Mouse (Mus musculus): ENCODE data around the gene Med9. TPM values are rescaled to one million over a fixed set of nuclear protein-coding genes. Genes with fewer than 3 reads are reported as not detected.
A peak's percentile ranks its signal among the peaks of the same experiment; 100 is the strongest.

Med9 gene
- total RNA-seq (2014; rRNA removed) (27.9 and 31.6 TPM in 2 replicates), polyA plus RNA-seq (2015; fragmentation: Nextera tagmentation; extraction: Ambion mirVana) (32.4 and 36.0 TPM in 2 replicates)

DNA sequence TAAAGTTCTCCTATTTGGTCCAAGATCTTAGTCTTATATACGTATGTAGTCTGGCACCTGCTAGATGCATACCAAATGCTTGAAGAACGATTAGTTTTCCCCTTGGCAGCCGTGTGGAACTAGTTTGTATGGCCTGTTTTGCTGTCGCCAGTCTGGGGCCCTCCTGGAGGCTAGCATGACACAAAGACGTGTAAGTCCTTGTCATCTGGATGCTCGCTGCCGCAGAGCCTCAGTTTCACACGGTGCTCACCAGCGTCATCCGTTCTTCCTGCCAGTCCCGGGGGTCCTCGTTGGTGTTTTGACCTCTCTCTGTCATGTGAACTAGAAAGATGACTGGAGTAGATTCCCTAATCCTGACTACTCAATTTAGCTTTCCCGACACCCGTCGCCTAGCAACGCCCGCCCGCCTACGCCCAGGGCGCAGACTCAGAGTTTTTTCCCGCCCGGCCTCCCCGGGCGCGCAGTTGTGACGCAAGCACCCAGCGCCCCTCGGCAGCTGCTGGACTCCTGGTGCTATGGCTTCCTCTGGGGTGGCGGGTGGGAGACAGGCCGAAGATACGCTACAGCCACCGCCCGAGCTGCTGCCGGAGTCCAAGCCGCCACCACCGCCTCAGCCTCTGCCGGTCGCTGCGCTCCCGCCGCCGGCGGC is at the start of gene Med9:
TSS of gene Med9 (plus strand) at position 455 of the 649 bp plus-strand sequence.
- DNase-seq = peak; percentile 98
- peak; percentile 99 for ATAC-seq
- Histone ChIP-seq H3K4me2 (ENCODE audit: low read depth) (peak within 1 kb of the TSS; percentile 83), H3K27ac (ENCODE audit: low read depth, low read length) (peak within 1 kb of the TSS; percentile 85), H3K4me3 (ENCODE audit: low read depth, low read length) (peak within 1 kb of the TSS; percentile 95), H3K9me3 (ENCODE audit: low read length) (no peaks in the 10 kb centered on the region), H3K4me1 (ENCODE audit: insufficient read depth) (peaks cover 9% of the 10 kb centered on the region; the same call in 1 of the 2 replicates), H3K9ac (peak within 1 kb of the TSS; percentile 98), H3K36me3 (ENCODE audit: insufficient read depth) (no peaks in the 10 kb centered on the region; the same call in 1 of the 2 replicates), H3K27me3 (ENCODE audit: insufficient read depth, low read length) (no peaks in the 10 kb centered on the region)
- 0 out of 2 replicates have a peak, but pooled peaks have one; percentile 8 for TF ChIP-seq CTCF (IDR thresholded peaks at IDR 0.05; ENCODE audit: low read depth)
- under 1% methylated on average over 43 of the region's 43 CpGs for WGBS

DNA sequence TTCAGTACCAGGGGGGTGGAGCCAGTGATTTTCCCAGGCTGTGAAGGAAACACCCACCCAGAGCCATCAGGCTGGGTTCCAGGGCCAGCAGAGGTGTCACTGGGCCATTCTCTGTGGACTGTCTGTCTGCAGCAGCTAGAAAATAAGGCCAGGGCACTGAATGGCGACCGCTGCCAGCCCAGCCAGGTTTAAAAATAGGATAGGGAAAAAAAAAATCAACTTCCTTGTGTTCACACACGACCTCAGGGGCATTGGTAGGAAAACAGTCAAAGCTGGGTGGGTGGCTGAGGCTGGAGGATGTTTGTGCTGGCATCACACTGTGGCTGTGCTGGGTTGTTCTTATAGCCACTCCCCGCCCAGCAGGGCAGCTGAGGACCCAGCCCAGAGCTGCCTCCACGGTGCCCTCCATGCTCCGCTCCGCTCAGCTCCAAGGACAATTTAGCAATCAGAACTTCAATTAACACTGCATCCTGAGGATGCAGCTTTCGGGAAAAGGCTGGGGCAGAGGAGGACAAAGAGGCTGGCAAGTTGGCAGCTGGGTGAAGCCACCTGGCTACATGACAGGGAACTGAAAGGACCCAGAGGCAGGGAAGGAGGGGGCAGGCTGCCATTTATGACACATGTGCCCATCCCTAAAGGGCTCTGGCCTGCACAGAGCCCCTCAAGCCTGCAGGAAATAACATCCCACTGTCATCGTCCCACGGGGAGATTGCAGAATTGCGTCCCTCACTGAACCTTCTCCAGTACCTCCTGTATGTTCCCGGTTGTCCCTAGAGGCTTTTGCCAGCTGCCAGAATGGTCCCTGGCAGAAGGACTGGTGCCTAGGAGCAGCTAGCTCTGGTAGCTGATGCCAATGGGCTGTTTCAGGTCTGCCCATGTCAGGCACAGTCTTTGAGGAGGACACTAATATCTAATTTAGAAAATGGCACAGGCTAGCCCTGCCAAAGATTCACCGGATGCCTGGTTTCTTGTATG is 48.0 kb upstream of the Med9 start:
- no peak overlapping the region for H3K9ac ChIP-seq
- H3K27me3 ChIP-seq (ENCODE audit: insufficient read depth, low read length) = no peaks in the 10 kb centered on the region
- TF ChIP-seq CTCF (IDR thresholded peaks at IDR 0.05; ENCODE audit: low read depth) = no peak
- H3K9me3 ChIP-seq (ENCODE audit: low read length) = no peaks in the 10 kb centered on the region
- no peak for DNase-seq
- no peaks in the 10 kb centered on the region for H3K36me3 ChIP-seq (ENCODE audit: insufficient read depth)
- no peaks in the 10 kb centered on the region for H3K4me1 ChIP-seq (ENCODE audit: insufficient read depth)
- H3K4me2 ChIP-seq (ENCODE audit: low read depth) = no peak overlapping the region
- peak; percentile 61 for ATAC-seq
- H3K27ac ChIP-seq (ENCODE audit: low read depth, low read length) = 0 out of 2 replicates have a peak overlapping the region, but pooled peaks have one; percentile 0
- no peak overlapping the region for H3K4me3 ChIP-seq (ENCODE audit: low read depth, low read length)
- 48% methylated on average over 13 of the region's 13 CpGs for whole genome bisulfite sequencing

- Histone ChIP-seq H3K9me3 (ENCODE audit: low read length) (no peaks in the 10 kb centered on the region), H3K27ac (ENCODE audit: low read depth, low read length) (no peak overlapping the region), H3K4me3 (ENCODE audit: low read depth, low read length) (no peak overlapping the region), H3K4me1 (ENCODE audit: insufficient read depth) (no peaks in the 10 kb centered on the region), H3K9ac (no peak overlapping the region), H3K36me3 (ENCODE audit: insufficient read depth) (no peaks in the 10 kb centered on the region), H3K27me3 (ENCODE audit: insufficient read depth, low read length) (no peaks in the 10 kb centered on the region), H3K4me2 (ENCODE audit: low read depth) (no peak overlapping the region)
- ATAC-seq (no peak), DNase-seq (no peak)
- 83% methylated on average over 1 of the region's 1 CpGs for WGBS
- no peak for TF ChIP-seq CTCF (IDR thresholded peaks at IDR 0.05; ENCODE audit: low read depth)
Measured at GRCm38 (mm10) chr11:59900995-59901394, 47.0 kb upstream of the Med9 start.

DNA sequence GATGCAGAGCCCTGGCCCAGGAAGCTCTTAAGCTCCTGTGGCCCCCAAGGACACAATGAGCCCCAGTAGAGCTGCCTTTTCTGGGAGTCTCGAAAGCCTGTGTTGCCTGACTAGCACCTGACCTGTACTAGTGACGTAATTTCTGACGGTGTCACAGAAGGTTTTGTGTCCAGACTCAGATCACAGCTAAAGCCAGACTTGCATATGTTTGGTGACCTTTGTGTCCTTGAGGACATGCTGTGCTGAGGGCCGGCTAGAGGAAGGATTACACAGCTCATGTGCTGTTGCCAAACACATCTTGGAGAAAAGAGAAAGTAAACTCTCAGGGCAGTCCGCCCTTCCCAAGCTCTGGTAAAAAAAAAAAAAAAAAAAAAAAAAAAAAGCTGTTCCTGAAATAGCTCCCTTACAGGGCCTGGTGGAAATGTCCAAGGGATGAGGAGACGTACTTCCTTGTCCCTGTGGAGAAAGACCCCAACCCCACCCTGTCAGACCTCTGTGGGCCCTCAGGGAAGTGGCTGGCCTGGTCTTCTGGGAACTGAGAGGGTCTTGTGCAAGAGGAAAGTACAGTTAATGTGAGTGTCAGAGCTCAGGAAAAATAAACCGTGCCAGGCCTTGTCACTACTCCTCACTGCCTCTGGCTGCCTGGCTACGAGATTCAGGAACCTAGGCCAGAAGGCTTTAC is 45.8 kb upstream of the Med9 start:
- no peak for TF ChIP-seq CTCF (IDR thresholded peaks at IDR 0.05; ENCODE audit: low read depth)
- no peaks in the 10 kb centered on the region for H3K9me3 ChIP-seq (ENCODE audit: low read length)
- 0 out of 2 replicates have a peak overlapping the region, but pooled peaks have one; percentile 16 for H3K27ac ChIP-seq (ENCODE audit: low read depth, low read length)
- H3K4me1 ChIP-seq (ENCODE audit: insufficient read depth) = no peaks in the 10 kb centered on the region
- ATAC-seq (no peak), DNase-seq (no peak)
- H3K27me3 ChIP-seq (ENCODE audit: insufficient read depth, low read length) = no peaks in the 10 kb centered on the region
- WGBS = 59% methylated on average over 8 of the region's 8 CpGs
- H3K4me3 ChIP-seq (ENCODE audit: low read depth, low read length) = no peak overlapping the region
- no peak overlapping the region for H3K4me2 ChIP-seq (ENCODE audit: low read depth)
- H3K36me3 ChIP-seq (ENCODE audit: insufficient read depth) = no peaks in the 10 kb centered on the region
- no peak overlapping the region for H3K9ac ChIP-seq

- no peaks in the 10 kb centered on the region for H3K9me3 ChIP-seq (ENCODE audit: low read length)
- H3K4me3 ChIP-seq (ENCODE audit: low read depth, low read length) = no peak overlapping the region
- ATAC-seq = no peak
- no peak for DNase-seq
- H3K4me2 ChIP-seq (ENCODE audit: low read depth) = no peak overlapping the region
- no peaks in the 10 kb centered on the region for H3K4me1 ChIP-seq (ENCODE audit: insufficient read depth)
- TF ChIP-seq CTCF (IDR thresholded peaks at IDR 0.05; ENCODE audit: low read depth) = no peak
- H3K9ac ChIP-seq = no peak overlapping the region
- 88% methylated on average over 6 of the region's 6 CpGs for WGBS
- no peaks in the 10 kb centered on the region for H3K27me3 ChIP-seq (ENCODE audit: insufficient read depth, low read length)
- no peak overlapping the region for H3K27ac ChIP-seq (ENCODE audit: low read depth, low read length)
- H3K36me3 ChIP-seq (ENCODE audit: insufficient read depth) = no peaks in the 10 kb centered on the region
Measured at GRCm38 (mm10) chr11:59906521-59907123, 41.4 kb upstream of the Med9 start.

- H3K4me1 ChIP-seq (ENCODE audit: insufficient read depth) = no peaks in the 10 kb centered on the region
- no peaks in the 10 kb centered on the region for H3K27me3 ChIP-seq (ENCODE audit: insufficient read depth, low read length)
- WGBS = 61% methylated on average over 3 of the region's 3 CpGs
- H3K9me3 ChIP-seq (ENCODE audit: low read length) = no peaks in the 10 kb centered on the region
- DNase-seq (no peak), ATAC-seq (no peak)
- H3K36me3 ChIP-seq (ENCODE audit: insufficient read depth) = no peaks in the 10 kb centered on the region
- no peak overlapping the region for H3K4me2 ChIP-seq (ENCODE audit: low read depth)
- no peak overlapping the region for H3K27ac ChIP-seq (ENCODE audit: low read depth, low read length)
- no peak for TF ChIP-seq CTCF (IDR thresholded peaks at IDR 0.05; ENCODE audit: low read depth)
- H3K4me3 ChIP-seq (ENCODE audit: low read depth, low read length) = no peak overlapping the region
- H3K9ac ChIP-seq = no peak overlapping the region
Measured at GRCm38 (mm10) chr11:59908446-59908845, 39.6 kb upstream of the Med9 start.
